Mouse (Mus musculus) right cerebral cortex, postnatal 14 days (tissue): ENCODE measurements around the gene Arhgap1.

Source experiments
- DNase-seq: peaks from one replicate; pipeline ENCODE4 v3.0.0; 2022

Arhgap1 gene

GRCm38 (mm10) chr2:91699225-91699624 lies 49.6 kb downstream of the Arhgap1 start:
- DNase-seq = no peak

- DNase-seq = no peak
Observed at GRCm38 (mm10) chr2:91701366-91701765, 51.7 kb downstream of the Arhgap1 start.

- no peak for DNase-seq
Observed at GRCm38 (mm10) chr2:91705736-91706135, 56.1 kb downstream of the Arhgap1 start.

- no peak for DNase-seq
Observed at GRCm38 (mm10) chr2:91706456-91706855, 56.8 kb downstream of the Arhgap1 start.

- no peak for DNase-seq
Observed at GRCm38 (mm10) chr2:91708361-91708760, 58.7 kb downstream of the Arhgap1 start.

GRCm38 (mm10) chr2:91710272-91711234 lies 60.9 kb downstream of the Arhgap1 start, which contains the start of the genes Atg13 and Harbi1:
TSS of gene Atg13 (minus strand) at chr2:91710576.
TSS of gene Harbi1 (plus strand) at chr2:91710852.
- DNase-seq = peak; percentile 92

GRCm38 (mm10) chr2:91711256-91711925 lies 61.7 kb downstream of the Arhgap1 start:
- DNase-seq = no peak

- no peak for DNase-seq
Observed at GRCm38 (mm10) chr2:91714921-91715320, 65.3 kb downstream of the Arhgap1 start.

GRCm38 (mm10) chr2:91718276-91718675 lies 68.6 kb downstream of the Arhgap1 start:
- no peak for DNase-seq
